Mouse (Mus musculus): ENCODE results near the gene Ankrd55. TPM values are rescaled to one million over a fixed set of nuclear protein-coding genes. Genes with fewer than 3 reads are reported as not detected.

Ankrd55 gene
- polyA plus RNA-seq, 1 experiment = 0.18 TPM

DNA sequence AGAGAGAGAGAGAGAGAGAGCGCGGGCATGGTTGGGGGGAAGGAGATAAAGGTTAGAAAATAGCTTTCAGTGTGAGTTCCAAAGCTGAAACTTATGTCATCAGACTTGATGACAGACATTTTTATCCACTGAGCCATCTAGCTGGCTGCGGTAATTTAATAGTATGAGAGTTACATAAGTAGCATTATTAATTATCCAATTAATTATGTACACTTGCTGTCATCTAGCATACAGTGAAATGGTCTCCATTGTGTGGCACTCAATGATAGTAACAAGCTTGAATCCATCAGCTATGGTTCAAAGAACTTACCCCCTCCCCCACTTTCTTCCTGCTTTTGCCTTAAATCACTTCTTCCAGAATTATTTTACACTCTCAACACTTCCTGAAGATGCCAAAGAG is 75.5 kb downstream of the Ankrd55 start:
- no peak overlapping the region for H3K4me3 ChIP-seq (ENCODE audit: insufficient read depth, poor library complexity, severe bottlenecking)
- H3K36me3 ChIP-seq (ENCODE audit: control insufficient read depth, insufficient read depth) = no peaks in the 10 kb centered on the region
- H3K27me3 ChIP-seq (ENCODE audit: control insufficient read depth, insufficient read depth, insufficient read length) = no peaks in the 10 kb centered on the region
- no peaks in the 10 kb centered on the region for H3K79me2 ChIP-seq (ENCODE audit: control insufficient read depth, insufficient read depth)
- H3K79me3 ChIP-seq (ENCODE audit: low read depth) = no peaks in the 10 kb centered on the region
- no peak for TF ChIP-seq MYOG (IDR thresholded peaks at IDR 0.05; ENCODE audit: control insufficient read depth, extremely low read depth, insufficient read length)
- peak; percentile 20 for TF ChIP-seq CEBPB (IDR thresholded peaks at IDR 0.05; ENCODE audit: low read depth)
- no peak overlapping the region for H3ac ChIP-seq (ENCODE audit: control insufficient read depth, insufficient read length, low read depth)

DNA sequence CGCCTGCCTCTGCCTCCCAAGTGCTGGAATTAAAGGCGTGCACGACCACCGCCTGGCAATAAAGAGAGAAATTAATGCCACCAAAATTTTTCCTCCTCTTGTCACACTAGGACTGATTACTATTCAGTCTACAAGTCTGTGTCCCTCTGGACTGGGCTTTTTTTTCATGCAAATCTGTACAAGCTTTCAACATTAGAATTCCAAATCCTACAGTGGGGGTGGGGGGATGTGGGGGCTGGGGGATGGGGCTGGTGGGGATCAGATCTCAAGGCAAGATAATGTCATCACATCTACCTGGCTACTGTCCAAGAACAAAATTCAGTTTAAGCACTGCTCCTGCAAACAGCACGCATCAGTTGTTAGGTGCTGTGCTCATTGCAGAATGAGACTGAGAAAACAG is 76.4 kb downstream of the Ankrd55 start:
- TF ChIP-seq USF1 (IDR thresholded peaks at IDR 0.05; ENCODE audit: low read depth) = no peak
- TF ChIP-seq MYOD1 (IDR thresholded peaks at IDR 0.05; ENCODE audit: control insufficient read depth, insufficient read length, low read depth) = no peak
- TF ChIP-seq CEBPB (IDR thresholded peaks at IDR 0.05; ENCODE audit: low read depth) = no peak
- no peak for TF ChIP-seq MYOG (IDR thresholded peaks at IDR 0.05; ENCODE audit: control insufficient read depth, extremely low read depth, insufficient read length)
- no peak for TF ChIP-seq CTCF (IDR thresholded peaks at IDR 0.05; ENCODE audit: control insufficient read depth, insufficient read depth, insufficient read length)
- TF ChIP-seq MAX (IDR thresholded peaks at IDR 0.05) = no peak
- TF ChIP-seq FOSL1 (IDR thresholded peaks at IDR 0.05; ENCODE audit: insufficient read depth, low read length, poor library complexity, severe bottlenecking) = no peak
- H3ac ChIP-seq (ENCODE audit: control insufficient read depth, insufficient read length, low read depth) = no peak overlapping the region
- H3K79me2 ChIP-seq (ENCODE audit: control insufficient read depth, insufficient read depth) = no peaks in the 10 kb centered on the region
- no peaks in the 10 kb centered on the region for H3K27me3 ChIP-seq (ENCODE audit: control insufficient read depth, insufficient read depth, insufficient read length)
- H3K36me3 ChIP-seq (ENCODE audit: control insufficient read depth, insufficient read depth) = no peaks in the 10 kb centered on the region
- H3K4me3 ChIP-seq (ENCODE audit: insufficient read depth, poor library complexity, severe bottlenecking) = no peak overlapping the region
- H3K79me3 ChIP-seq (ENCODE audit: low read depth) = no peaks in the 10 kb centered on the region

DNA sequence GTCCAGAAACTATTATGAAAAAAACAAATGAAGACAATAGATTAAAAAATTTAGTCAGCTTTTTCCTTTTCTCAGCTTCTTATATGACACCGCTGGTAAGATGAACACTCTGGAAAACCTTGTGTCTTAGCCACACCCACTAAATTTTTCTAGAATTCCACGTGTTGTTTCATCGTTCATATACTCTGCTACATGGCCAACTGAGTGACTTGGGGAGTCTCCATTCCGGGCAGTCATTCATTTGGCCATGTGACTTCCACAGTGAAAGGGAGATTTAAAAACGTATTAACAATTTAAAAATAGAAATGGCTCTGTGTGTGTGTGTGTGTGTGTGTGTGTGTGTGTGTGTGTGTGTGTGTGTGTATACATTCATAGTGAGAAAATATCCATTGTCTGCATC is 77.1 kb downstream of the Ankrd55 start:
- Histone ChIP-seq H3K27me3 (ENCODE audit: control insufficient read depth, insufficient read depth, insufficient read length) (no peaks in the 10 kb centered on the region), H3K79me3 (ENCODE audit: low read depth) (no peaks in the 10 kb centered on the region), H3K4me3 (ENCODE audit: insufficient read depth, poor library complexity, severe bottlenecking) (no peak overlapping the region), H3ac (ENCODE audit: control insufficient read depth, insufficient read length, low read depth) (no peak overlapping the region), H3K36me3 (ENCODE audit: control insufficient read depth, insufficient read depth) (no peaks in the 10 kb centered on the region), H3K79me2 (ENCODE audit: control insufficient read depth, insufficient read depth) (no peaks in the 10 kb centered on the region)
- TF ChIP-seq CTCF (IDR thresholded peaks at IDR 0.05; ENCODE audit: control insufficient read depth, insufficient read depth, insufficient read length) (no peak), USF1 (IDR thresholded peaks at IDR 0.05; ENCODE audit: low read depth) (peak; percentile 41)

- Histone ChIP-seq H3K79me3 (ENCODE audit: low read depth) (no peaks in the 10 kb centered on the region), H3K4me3 (ENCODE audit: insufficient read depth, poor library complexity, severe bottlenecking) (no peak overlapping the region), H3K79me2 (ENCODE audit: control insufficient read depth, insufficient read depth) (no peaks in the 10 kb centered on the region), H3ac (ENCODE audit: control insufficient read depth, insufficient read length, low read depth) (no peak overlapping the region), H3K27me3 (ENCODE audit: control insufficient read depth, insufficient read depth, insufficient read length) (no peaks in the 10 kb centered on the region), H3K36me3 (ENCODE audit: control insufficient read depth, insufficient read depth) (no peaks in the 10 kb centered on the region)
- TF ChIP-seq MYOD1 (IDR thresholded peaks at IDR 0.05; ENCODE audit: control insufficient read depth, insufficient read length, low read depth) (peak; percentile 71), MYOG (IDR thresholded peaks at IDR 0.05; ENCODE audit: control insufficient read depth, extremely low read depth, insufficient read length) (no peak), CEBPB (IDR thresholded peaks at IDR 0.05; ENCODE audit: low read depth) (no peak), MAX (IDR thresholded peaks at IDR 0.05) (peak; percentile 45), FOSL1 (IDR thresholded peaks at IDR 0.05; ENCODE audit: insufficient read depth, low read length, poor library complexity, severe bottlenecking) (no peak), CTCF (IDR thresholded peaks at IDR 0.05; ENCODE audit: control insufficient read depth, insufficient read depth, insufficient read length) (no peak), USF1 (IDR thresholded peaks at IDR 0.05; ENCODE audit: low read depth) (no peak)
Observed at GRCm38 (mm10) chr13:112365762-112366161, 77.5 kb downstream of the Ankrd55 start.

DNA sequence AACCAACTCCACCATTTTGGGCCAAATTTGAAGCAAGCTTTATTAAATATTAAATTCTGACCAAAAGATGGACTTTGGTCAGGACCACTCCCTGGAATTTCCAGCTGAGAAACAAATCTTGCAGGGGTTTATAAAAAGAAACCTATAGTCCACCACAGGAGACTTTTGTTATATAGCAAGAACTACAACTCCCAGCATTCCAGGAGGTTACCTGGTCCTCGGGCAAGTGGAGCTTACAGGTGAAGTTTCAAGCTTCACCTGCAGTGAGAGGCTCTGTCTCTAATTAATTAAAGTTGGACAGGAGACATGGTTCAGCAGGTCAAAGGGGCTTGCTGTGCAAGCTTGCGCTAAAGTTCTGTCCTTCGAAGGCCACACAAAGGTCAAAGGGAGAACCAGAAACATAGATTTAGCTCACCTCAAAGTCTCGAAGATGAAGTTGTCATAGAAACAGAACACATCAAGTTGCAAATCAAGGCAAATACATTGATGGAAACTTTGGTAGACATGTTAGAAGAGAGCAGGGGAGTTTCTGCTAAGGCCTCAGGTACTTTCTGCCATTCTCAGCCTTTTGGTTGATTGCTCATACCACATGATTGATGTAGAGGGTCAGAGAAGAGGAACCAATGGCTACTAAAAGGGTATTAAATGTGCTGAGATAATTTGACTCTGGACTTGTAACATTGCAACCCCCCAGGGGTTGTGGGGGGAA is 78.2 kb downstream of the Ankrd55 start:
- H3K27me3 ChIP-seq (ENCODE audit: control insufficient read depth, insufficient read depth, insufficient read length) = no peaks in the 10 kb centered on the region
- H3K79me2 ChIP-seq (ENCODE audit: control insufficient read depth, insufficient read depth) = no peaks in the 10 kb centered on the region
- H3K4me3 ChIP-seq (ENCODE audit: insufficient read depth, poor library complexity, severe bottlenecking) = no peak overlapping the region
- no peaks in the 10 kb centered on the region for H3K79me3 ChIP-seq (ENCODE audit: low read depth)
- TF ChIP-seq MYOG (IDR thresholded peaks at IDR 0.05; ENCODE audit: control insufficient read depth, extremely low read depth, insufficient read length) (no peak), FOSL1 (IDR thresholded peaks at IDR 0.05; ENCODE audit: insufficient read depth, low read length, poor library complexity, severe bottlenecking) (no peak), MAX (IDR thresholded peaks at IDR 0.05) (no peak), USF1 (IDR thresholded peaks at IDR 0.05; ENCODE audit: low read depth) (no peak), CEBPB (IDR thresholded peaks at IDR 0.05; ENCODE audit: low read depth) (no peak), MYOD1 (IDR thresholded peaks at IDR 0.05; ENCODE audit: control insufficient read depth, insufficient read length, low read depth) (no peak), CTCF (IDR thresholded peaks at IDR 0.05; ENCODE audit: control insufficient read depth, insufficient read depth, insufficient read length) (no peak)
- no peaks in the 10 kb centered on the region for H3K36me3 ChIP-seq (ENCODE audit: control insufficient read depth, insufficient read depth)
- no peak overlapping the region for H3ac ChIP-seq (ENCODE audit: control insufficient read depth, insufficient read length, low read depth)

DNA sequence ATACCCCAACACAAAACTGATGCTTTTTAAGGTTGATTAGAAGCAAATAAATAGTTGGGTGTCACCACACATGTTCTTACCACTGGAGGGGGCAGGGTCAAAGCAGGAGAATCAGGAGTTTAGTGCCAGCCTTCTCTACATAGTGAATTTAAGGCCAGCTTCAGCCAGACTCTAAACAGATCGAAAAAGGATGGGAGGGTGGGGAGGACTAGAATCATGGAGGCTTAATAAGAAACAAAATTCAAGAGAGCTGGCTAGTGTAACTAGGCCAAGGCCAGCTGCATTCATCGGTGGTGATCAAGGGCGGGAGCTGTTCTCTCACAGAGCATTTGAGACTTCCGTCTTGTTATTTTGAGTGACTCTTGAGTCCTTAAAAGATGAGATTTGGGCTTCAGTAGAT is 83.5 kb downstream of the Ankrd55 start:
- no peaks in the 10 kb centered on the region for H3K36me3 ChIP-seq (ENCODE audit: control insufficient read depth, insufficient read depth)
- H3ac ChIP-seq (ENCODE audit: control insufficient read depth, insufficient read length, low read depth) = no peak overlapping the region
- no peak overlapping the region for H3K4me3 ChIP-seq (ENCODE audit: insufficient read depth, poor library complexity, severe bottlenecking)
- TF ChIP-seq USF1 (IDR thresholded peaks at IDR 0.05; ENCODE audit: low read depth) = no peak
- TF ChIP-seq MYOG (IDR thresholded peaks at IDR 0.05; ENCODE audit: control insufficient read depth, extremely low read depth, insufficient read length) = no peak
- TF ChIP-seq CTCF (IDR thresholded peaks at IDR 0.05; ENCODE audit: control insufficient read depth, insufficient read depth, insufficient read length) = no peak
- no peak for TF ChIP-seq FOSL1 (IDR thresholded peaks at IDR 0.05; ENCODE audit: insufficient read depth, low read length, poor library complexity, severe bottlenecking)
- H3K27me3 ChIP-seq (ENCODE audit: control insufficient read depth, insufficient read depth, insufficient read length) = no peaks in the 10 kb centered on the region
- no peaks in the 10 kb centered on the region for H3K79me3 ChIP-seq (ENCODE audit: low read depth)
- no peaks in the 10 kb centered on the region for H3K79me2 ChIP-seq (ENCODE audit: control insufficient read depth, insufficient read depth)
